Mouse (Mus musculus) R1 (cell line): Measurements from ENCODE around the gene Ubxn1.
A peak's percentile ranks its signal among the peaks of the same experiment; 100 is the strongest.
"Not testable (repeated sequence)": the region's sequence is repeated elsewhere in the genome, so short reads cannot be mapped to it uniquely, and the experiment has no call there.

Experiments used
- DNase-seq: peaks from one replicate; pipeline ENCODE4 v3.0.0-alpha.2; 2018; ENCODE audit warnings: low read depth, low spot score

Gene Ubxn1

DNA sequence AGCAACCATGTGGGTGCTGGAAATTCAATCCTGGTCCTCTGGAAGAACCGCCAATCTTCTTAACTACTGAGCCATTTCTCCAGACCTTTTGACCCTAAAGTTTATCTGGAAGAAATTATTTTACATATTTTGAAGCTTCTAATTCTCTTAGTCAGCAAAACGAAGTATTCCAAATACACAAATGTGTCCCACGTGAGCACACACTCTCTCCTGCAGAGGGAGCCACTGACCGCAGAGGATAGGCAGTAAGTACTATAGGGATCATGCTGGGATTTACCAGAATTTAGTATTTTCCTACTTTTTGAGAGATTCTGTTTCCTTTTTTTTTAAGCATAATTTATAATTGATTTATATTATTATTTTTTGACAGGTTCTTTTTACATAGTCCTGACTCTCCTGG is 13.6 kb upstream of the Ubxn1 start:
- peak; percentile 82 for DNase-seq

DNA sequence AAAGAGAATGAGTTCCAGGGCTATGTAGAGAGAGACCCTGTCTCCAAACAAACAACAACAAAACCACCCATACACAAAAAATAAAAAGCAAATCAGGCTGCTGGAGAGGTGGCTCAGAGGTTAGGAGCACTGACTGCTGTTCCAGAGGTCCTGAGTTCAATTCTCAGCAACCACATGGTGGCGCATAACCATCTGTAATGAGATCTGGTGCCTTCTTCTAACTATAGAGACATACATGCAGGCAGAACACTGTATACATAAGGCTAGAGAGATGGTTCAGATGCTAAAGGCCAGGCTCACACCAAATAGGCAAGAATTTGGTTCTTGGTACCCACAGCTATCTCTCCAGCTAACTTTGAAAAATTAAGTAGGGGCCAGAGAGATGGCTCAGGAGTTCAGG is 12.3 kb upstream of the Ubxn1 start:
- no peak for DNase-seq

DNA sequence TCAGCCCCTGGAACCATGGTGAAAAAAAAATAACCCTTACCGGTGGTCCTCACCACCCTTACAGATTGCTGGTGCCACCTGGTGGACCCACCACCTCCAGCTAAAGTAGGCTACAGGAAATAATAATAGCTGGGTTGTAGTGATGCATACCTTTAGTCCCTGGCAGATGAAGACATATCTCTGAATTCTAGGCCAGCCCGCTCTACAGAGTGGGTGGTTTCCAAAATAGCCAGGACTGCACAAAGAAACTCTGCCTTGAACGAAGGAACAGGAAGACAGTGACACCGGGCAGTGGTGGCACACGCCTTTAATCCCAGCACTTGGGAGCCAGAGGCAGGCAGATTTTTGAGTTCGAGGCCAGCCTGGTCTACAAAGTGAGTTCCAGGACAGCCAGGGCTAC is 7.0 kb upstream of the Ubxn1 start:
- DNase-seq = no peak

DNA sequence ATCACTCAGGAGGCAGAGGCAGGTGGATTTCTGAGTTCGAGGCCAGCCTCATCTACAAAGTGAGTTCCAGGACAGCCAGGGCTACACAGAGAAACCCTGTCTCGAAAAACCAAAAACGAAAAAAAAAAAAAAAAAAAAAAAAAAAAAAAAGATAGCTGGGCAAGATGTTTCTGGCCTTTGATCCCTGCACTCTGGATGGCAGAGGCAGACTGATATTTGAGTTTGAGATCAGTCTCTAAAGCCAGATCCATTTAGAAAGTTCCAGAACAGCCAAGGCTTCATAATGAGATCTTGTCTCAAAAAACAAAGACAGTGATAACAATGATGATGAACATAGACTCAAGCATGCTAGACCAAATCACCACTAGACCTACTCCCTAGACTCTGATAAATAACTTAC is 915 bp upstream of the Ubxn1 start:
- not testable (repeated sequence) for DNase-seq

DNA sequence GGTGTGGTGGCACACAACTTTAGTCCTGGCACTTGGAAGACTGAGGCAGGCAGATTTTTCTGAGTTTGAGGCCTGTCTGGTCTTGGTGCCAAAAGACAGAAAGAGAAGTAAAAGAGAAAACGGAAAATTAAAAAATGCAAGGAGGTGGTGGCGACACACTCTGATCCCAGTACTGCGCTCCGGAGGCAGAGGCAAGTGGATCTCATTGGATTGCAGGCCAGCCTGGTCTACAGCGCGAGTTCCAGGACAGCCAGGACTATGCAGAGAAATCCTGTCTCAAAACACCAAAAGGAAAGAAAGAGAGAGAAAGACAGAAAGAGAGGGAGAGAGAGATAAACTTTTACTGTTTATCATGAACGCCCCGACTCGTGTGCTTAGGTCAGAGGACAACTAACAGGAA is 458 bp upstream of the Ubxn1 start:
- DNase-seq = no peak

DNA sequence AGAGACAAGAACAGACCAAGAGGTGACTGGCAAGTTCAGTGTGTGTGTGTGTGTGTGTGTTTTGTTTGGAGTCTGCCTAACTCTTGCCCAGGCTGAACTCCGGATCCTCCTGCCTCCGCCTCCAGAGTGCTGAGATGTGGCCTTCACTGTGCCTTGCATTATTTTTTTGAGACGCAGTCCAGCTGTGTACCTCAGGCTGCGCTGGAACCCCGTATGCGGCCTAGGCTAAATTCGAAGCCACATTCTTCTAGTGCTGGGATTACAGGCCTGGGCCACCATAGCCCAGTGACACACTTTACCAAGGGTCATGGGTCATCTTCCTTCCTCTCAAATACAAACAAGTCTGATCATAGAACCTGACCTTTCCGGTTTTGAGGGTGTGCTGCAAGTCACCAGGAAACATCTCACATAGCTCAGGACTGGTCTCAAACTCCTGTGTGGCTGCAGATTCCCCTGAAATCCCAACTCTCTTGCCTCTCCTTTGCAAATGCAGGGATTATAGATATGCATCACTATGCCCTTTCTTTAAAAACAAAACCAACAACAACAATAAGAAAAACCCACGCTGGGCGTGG is 1.1 kb downstream of the Ubxn1 start:
- DNase-seq = peak; percentile 88

DNA sequence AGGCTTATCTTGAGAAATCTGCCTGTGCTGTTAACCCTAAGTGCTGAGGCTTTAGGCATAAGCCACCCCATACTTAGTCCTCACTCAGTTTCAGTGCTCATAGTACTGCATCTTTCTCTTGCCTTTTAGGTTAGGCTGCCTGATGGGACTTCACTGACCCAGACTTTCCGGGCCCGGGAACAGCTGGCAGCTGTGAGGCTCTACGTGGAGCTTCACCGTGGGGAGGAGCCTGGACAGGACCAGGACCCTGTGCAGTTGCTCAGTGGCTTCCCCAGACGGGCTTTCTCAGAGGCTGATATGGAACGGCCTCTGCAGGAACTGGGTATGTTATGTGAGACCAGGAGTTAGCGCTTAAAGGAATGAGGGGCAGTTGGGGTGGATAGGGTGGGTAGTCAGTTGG is 3.7 kb downstream of the Ubxn1 start:
- DNase-seq = no peak

DNA sequence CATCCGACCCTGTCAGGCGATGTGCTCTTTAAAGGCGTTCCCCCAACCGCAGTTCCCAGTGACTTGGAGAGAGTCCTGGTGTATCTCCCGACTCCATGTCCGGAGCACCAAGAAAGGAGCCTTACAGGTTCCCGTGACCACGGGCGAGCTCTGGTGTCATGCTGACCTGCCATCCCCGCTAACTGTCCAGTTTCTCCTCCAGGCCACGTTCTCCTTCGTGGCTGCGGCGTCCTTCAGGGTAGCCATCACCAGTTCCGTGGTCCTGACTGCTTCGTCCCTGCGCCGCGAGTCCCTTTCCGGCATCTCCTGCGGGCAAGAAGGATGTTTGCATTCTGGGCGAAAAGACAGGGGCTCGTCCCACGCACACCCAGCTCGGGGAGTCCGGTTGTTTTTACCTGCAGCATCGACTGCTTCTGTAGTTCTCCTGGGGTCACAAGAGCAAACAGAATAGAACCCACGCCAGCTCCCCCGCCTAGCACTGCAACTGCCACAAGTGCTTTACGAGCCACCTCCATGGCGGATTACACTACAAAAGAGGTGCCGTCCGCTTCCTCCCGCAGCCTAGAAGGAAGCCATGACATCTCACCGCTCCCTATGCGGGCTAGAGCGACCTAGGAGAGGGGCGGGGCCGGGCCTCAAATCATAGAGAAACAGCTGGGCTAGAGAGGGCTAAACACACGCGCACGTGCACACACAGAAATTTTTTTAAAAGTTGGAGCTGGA is 9.2 kb downstream of the Ubxn1 start, which contains the start of gene Uqcc3:
Uqcc3 (minus strand) TSS at position 613 of the 723 bp plus-strand sequence.
- DNase-seq = peak; percentile 94

DNA sequence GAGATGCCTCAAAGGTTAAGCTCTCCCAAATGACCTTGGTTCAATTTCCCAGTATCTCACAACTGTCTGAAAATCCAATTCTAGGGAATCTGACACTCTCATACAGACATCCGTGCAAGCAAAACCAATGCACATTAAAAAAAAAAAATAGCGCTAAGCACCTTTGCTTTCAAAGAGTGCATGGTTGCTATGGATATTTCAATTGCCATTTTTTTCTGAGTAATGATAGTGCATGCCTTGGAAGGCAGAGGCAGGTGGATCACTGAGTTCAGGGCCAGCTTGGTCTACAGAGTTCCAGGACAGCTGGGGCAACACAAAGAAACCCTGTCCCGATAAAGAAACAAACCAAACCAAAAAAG is 9.7 kb downstream of the Ubxn1 start:
- DNase-seq = no peak

DNA sequence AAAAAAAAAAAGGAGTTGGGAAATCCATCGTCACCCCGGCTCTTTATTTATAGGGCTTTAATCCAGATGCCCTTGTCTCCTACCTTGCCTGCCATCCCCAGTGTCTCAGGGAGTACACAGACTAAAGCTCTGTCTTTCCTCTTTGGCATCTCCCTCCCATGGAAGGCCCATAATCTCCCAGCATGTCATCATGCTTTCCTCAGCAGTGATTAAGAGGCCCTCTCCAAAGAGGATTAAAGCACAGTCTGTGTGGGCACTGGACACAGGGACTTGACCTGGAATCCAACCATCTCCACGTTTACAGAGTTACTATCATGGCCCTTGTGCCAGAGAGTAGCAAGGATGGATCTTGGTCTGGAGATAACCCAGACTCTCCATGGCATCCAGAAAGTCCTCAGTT is 12.3 kb downstream of the Ubxn1 start, which contains the start of the genes Lbhd1 and Gm49403:
Lbhd1 (plus strand) TSS at position 117 of the 400 bp plus-strand sequence.
Gm49403 (plus strand) TSS at position 315 of the 400 bp plus-strand sequence.
- no peak for DNase-seq

DNA sequence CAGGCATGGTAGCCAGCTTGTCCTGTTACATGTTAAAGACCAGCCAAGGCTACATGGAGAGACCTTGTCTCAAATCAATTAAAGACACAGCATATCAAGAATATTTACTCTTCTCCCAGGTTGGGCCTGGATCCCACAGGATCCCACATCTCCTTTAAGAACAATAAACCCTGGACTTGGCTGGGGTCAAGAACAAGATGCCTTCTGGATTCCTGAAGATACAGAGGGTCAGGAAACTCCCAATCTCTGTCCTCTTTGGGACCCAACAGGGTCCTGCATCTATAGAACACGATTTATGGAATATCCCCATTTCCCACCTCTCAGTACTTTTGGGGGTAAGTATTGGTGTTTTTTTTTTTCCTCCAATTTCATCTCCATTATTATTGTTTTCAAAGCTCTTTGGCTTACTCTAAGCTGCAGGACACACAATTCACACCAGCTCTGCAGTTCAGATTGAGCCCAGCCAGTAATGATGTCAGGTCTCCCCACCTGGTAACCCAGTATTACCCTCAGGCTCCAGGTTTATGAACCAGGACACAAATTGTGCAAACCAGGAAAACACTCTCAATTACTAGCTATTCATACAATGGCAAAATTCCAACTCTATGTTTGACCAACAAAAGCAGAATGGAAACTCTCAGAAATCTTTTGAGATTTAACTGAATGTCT is 15.8 kb downstream of the Ubxn1 start:
- peak; percentile 63 for DNase-seq

DNA sequence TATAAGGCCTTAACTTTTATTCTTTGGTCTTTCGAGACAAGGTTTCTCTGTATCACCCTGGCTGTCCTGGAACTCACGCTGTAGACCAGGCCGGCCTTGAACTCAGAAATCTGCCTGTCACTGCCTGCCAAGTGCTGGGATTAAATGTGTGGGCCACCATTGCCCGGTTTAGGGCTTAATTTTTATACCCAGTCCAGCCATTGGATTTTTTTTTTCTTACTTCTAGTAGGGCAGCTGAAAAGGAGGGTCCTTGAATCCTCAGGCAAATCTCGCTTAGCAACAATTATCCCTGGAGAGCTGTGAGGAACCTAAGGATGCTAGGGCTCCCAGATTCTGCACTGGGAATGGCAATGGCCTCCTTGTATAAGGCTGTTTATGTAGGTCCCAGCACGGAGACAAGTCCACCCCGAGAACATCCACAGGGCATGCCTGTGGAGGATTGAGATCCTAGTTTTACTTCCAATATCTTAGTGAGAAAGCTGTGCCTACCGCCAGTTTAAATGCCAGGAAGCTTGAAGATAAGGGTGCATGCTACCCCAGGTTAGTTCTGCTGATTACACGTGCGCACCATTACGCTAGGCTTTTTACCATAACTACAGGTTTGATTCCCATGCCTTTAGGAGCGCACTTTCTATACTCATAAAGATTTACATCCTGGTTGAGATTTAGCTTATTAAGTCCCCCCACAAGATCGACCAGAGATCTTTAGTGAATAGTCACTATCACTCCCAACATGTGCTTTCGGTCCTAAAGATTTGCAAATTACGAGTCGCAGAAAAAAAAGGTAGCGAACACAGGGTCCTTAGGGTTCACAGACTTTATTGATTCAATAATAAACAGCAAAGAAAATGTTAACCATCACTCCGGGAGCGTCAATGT is 16.5 kb downstream of the Ubxn1 start:
- DNase-seq = peak; percentile 67

DNA sequence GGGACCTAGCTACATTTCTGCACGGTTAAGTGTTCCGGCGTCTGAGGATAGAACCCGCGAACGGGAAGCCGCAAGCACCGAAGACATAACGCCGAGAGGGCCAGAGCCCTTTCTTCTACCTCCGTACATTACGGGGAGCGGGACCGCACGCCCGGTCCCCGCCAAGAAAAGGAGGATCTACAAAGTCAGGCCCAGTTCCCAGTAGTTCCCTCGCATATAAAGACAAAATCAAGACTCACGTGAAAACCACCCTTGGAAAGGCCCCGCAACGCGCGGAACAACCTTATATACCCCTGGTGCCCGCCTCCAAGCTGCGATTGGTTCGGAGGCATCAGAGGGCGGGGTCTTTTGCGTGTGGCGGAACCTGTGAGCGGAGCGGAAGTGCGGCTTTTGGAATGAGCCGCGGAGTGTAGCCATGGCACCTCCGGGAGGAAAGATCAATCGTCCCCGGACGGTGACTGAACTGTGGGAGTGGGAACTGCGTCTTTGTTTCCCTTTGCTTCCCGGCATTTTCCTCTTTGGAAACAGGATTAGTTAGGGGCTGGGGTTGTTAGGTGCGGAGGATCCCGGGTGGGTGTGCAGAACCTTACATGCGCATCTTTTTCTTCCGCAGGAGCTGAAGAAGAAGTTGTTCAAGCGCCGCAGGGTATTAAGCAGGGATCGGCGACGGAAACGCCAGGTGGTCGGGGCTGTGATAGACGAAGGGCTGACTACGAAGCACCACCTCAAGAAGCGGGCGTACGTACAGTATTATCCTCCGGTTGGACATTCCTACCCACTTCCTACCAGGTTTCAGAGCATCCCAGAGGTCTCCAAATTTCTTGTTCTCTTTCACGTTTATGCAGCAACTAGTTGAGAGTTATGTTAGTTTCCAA is 17.5 kb downstream of the Ubxn1 start, which contains the start of the genes 1810009A15Rik and Gm49416:
1810009A15Rik (plus strand) TSS at position 343 of the 875 bp plus-strand sequence.
Gm49416 (plus strand) TSS at position 416 of the 875 bp plus-strand sequence.
- DNase-seq = peak; percentile 99

DNA sequence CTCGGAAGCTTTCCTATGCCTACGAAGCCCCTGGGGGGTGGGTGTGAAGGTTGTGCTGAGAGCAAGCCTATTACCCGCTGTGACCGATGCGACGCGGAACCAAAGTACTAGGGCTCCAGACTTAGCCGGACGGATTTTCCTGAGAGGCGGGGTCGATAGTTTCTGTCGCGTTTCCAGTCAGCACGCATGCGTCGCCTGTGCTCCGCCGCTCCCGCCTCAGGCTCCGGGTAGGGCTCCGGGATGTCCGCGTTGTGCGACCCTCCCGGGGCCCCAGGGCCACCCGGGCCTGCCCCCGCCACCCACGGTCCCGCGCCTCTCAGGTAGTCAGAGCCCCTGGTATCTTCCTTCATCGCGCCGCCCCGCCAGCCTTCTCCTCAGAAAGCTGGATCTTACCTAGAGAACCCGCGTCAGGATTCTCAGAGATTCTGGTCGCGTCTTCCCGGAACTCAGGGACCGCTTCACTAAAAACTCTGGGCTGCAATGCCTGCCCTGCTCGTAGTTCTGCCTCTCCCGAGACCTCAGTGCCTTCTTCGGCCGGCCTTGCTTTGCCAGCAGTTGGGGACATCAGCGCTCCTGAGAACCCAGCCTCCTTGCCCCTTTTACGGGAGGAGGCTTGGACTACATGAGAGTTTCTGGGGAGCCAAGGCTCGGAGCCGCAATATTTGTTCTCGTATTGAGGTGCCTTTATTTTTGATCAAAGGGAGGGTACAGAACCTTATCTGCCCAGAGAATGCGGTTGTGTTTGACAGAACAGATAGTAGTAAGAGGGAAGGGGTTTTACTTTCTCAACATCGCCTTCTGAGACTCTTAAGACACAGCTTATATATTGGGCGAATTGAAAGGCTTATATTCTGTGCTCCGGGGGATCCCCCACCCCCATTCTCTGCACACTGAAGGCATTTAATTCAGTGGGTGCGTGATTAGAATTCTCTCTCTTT is 21.8 kb downstream of the Ubxn1 start, which contains the start of gene Ints5:
Ints5 (plus strand) TSS at position 177 of the 938 bp plus-strand sequence.
- peak; percentile 94 for DNase-seq

DNA sequence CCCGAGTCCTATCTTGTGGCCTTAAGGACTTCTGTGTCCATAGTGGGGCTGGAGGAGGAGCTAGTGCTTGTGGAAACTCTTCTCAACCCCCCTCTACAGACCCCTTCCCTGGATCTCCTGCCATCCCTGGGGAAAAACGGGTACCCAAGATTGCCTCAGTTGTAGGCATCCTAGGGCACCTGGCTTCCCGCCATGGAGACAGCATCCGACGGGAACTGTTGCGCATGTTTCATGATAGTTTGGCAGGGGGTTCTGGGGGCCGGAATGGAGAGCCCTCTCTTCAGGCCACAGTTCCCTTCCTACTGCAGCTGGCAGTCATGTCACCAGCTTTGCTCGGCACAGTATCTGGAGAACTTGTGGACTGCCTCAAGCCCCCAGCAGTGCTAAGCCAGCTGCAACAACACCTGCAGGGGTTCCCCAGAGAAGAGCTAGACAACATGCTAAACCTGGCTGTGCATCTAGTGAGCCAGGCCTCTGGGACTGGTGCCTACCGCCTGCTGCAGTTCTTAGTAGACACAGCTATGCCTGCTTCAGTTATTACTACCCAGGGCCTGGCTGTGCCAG is 24.2 kb downstream of the Ubxn1 start:
- no peak for DNase-seq

DNA sequence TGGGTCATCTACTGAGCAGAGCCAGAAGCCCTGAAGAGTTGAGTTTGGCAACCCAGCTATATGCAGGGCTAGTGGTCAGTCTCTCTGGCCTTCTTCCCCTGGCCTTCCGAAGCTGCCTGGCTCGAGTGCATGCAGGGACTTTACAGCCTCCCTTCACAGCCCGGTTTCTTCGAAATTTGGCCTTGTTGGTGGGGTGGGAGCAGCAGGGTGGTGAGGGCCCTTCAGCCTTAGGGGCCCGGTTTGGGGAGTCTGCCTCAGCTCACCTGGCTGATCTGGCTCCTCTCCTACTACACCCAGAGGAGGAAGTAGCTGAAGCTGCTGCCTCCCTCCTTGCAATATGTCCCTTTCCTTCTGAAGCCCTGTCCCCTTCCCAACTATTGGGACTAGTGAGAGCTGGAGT is 24.9 kb downstream of the Ubxn1 start:
- DNase-seq = not testable (repeated sequence)

DNA sequence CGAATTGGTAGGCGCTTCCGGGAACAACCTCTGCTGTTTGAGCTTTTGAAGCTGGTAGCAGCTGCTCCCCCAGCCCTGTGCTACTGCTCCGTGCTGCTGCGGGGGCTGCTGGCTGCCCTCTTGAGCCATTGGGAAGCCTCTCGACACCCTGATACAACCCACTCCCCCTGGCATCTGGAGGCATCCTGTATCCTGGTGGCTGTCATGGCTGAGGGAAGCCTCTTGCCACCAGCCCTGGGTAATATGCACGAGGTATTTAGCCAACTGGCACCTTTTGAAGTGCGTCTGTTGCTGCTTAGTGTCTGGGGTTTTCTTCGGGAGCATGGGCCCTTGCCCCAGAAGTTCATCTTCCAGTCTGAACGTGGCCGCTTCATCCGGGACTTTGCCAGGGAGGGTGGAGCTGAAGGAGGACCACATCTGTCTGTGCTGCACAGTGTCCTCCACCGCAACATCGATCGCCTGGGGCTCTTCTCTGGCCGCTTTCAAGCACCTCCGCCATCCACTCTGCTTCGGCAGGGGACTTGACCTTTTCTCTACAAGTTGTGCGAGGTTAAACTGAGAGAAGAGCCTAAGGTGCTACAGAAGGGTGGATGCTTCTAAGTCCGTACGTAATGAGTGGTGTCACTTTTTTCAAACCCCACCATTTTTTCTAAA is 26.0 kb downstream of the Ubxn1 start:
- DNase-seq = peak; percentile 82

DNA sequence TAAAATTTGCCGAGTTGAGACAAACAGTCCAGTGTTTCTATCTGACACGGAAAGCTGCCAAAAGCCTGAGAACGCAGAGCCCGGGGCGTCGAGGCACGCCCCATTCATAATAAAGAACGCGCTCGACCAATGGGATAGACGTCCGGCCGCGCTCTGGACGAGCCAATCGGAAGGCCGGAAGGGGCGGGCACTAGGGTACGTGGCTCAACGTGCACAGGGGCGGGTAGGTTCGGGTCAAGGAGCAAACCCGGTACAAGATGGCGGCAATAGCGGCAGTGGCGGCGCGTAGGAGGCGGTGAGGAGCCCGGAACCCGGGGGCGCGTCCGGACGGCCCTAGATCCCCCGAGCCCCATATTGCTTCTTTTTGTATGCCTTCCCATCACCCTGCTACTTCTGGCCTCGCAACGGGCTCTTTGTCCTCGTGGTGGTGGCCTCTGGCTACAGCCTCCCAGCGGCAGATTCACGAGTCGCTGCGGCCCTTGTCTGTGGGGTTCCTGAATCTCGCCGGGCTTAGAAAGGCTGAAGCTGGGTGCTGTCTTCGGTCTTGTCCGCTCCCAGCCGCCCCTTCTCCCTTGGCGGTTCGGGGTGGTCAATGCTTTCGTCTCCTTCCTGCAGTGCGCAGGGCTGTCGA is 26.7 kb downstream of the Ubxn1 start, which contains the start of gene Ganab:
Ganab (plus strand) TSS at position 207 of the 631 bp plus-strand sequence.
- peak; percentile 98 for DNase-seq
